Mouse (Mus musculus): ENCODE data around the gene 1110051M20Rik.

The 1110051M20Rik gene

DNA sequence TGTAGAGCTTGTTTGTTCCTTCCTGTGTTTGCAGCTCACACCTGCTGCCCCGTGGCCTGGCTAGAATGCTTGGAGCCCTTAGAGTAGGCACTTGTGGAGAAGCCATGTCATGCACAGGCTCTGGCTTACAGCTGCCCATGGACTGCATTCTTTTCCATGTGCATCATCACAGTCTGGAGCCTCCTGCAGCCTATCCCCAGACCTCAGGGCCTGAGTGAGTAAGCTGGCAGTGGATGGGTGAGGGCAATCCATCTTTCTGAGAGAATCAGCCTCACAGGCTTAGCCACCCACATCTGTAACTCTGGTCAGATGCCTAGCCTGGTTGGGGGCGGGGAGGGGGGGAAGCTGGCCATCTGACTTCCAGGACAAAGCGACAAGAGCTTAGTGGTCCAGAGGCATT, 145.3 kb downstream of the 1110051M20Rik start:
- no peak for DNase-seq

DNA sequence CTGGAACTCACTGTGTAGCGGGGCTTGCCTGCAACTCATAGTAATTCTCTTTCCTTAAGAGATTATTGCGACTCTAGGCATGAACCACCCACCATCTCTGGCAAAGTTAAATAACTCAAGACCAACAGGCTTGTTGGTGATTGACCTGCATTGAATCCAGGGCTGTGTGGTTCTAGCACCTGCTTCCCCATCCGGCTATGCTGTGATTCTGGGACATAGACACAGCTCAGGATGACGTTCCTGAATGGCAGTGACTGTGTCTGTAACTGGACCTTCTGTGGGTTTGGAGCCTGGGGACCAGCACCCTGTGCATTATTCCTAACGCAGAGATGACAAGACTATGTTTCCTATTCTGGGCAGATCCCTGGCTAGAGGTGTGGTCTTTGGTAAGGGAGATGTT, 148.6 kb downstream of the 1110051M20Rik start:
- DNase-seq: no peak

DNA sequence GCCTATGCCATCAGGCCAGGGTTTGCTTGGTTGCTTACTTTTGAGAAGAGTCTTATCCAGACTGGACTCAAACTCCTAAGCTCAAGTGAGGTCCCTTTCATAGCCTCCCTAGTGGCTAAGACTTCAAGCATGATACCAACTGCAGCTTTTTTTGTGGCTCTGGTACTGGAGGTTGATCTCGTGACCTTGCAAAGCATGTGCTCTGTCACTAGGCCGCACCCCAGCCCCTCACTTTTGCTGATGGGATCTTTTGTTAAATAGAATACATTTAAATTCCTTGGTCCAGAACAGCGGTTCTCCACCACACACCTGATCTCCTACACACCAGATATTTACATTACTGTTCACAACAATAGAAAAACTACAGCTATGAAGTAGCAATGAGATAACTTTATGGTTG, 150.3 kb downstream of the 1110051M20Rik start:
- DNase-seq: no peak

DNA sequence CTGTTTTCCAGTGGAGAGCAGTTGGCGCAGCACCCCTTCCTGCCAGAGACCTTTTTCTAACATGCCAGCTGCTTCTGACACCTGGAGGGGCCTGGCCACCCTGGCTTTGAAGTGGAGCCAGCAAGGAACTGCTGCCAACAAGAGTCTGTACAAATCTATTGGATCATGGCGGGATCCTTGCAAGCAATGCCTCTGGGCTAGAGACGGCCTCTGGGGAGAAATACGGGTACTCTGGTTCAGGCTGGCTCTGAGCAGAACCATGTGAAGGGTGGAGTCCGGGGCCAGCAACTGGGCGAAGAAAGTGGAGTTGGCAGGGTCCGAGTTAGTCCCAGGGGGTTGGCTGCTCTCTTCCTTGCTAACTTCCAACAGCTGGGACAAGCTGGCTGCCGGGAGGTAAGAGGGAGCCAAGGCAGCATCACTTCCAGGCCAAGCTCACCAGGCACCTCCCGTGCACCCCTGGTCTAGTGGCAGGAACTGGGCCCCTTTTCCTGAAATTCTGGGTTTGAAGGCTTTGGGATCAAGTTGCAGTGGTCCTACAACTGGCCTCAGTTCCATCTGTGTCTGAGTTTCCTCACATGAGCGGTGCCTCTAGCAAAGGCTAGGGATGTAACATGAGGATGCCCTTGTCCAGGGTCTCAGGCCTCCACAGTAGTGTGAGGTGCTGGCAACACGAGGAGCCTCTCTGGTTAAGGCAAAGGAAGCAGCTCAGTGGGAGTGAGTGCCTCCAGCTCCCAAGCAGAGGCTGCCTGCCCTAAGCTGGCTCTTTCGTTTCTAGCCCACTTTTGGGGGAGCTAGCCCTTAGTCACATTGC, 153.1 kb downstream of the 1110051M20Rik start:
- DNase-seq: peak; percentile 14

DNA sequence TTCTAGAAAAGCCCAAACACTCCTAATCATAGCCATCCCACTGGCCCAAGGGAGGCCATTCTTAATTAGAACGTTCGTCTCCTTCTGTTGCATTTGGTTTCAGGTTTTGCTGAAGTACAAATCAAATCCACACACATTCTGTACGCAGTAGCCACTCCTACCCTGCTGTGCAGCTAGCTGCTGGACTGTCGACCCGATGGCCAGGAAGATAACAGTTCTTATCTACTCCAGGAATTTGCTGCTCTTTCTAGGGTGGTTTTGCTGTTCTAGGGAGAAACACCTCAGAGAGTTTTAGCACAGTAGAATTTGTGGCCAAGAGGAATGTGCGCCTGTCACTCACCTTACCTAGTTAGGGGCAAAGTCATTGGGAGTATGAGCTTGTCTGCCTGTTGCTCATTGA, 156.9 kb downstream of the 1110051M20Rik start:
- no peak for DNase-seq

DNA sequence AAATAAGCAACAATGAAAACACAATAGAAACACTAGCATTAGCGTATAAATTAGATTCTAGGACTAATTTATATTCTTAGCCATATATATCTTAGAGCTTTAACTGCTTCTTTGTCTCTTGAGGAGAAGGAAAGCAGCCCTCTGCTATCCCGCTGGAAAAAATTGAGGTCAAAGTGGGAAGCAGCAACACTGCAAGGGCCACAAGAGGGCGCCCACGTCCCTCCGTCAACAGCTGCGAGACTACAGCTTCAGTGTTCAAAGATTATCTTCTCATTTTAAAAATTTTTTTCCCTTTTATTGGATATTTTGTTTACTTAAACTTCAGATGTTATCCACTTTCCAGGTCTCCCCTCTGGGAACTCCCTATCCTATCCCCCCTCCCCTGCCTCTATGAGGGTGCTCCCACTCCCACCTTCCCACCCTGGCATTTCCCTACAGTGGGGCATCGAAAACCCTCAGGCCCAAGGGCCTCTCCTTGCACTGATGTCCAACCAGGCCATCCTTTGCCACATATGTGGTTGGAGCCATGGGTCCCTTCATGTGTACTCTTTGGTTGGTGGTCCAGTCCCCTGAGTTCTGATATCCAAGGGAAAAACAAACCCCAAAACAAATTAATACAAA, 158.5 kb downstream of the 1110051M20Rik start:
- peak; percentile 88 for DNase-seq

DNA sequence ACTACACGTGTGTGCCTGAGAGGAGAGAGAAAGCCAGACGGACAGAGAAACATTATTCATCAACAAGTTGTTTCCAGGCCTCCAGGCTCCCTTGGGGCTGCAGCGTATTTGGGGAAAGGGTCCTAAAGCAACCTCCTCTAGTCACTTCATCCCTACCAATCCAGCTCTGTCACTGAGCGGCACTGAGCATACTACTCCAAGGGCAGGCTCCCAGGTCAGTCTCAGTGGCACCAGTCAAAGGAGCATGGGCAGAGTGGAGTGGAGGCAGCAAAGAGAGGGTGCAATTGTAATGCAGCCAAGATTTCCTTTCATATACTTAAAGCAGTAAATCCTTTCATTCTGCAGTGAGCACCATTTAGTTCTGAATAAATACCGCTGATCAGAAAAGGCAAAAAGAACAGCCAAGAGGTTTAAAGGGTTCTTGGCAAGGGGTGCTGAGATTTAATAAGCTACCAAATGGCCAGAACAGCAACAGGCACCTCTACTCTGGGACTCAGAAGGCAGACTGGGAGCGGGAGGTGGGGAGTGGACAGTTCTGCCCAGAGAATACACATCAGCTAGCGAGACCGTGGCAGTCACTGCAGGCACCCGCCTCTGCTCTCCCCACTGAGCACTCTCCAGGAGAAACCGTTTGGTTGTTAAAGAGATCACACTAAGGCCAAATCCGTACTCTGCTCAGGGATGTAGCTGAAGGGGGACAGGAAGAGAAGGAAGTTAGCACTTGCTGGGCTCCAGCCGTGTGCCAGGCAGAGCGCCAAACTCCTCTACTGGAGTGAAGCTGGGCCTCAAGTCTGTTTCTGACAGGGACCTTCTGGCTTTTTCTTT, 159.9 kb downstream of the 1110051M20Rik start:
- peak; percentile 85 for DNase-seq

DNA sequence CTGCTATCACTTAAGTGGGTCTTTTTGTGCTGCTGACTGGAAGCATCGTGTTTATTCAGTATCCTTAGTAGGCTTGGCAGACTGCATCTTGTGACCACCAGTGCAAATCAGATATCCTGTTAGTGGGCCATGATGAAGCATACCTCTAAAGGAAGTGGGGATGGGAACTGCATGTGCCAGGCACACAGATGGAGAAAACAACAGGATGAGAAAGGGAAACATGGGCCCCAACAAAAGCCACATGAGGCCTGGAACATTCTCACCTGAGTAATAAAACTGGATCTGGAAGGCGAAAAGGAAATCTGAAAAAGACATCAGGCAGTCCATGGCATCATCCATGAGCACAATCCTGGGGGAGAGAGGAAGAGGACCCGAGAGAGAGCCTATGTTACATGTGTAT, 160.5 kb downstream of the 1110051M20Rik start:
- DNase-seq: peak; percentile 66

DNA sequence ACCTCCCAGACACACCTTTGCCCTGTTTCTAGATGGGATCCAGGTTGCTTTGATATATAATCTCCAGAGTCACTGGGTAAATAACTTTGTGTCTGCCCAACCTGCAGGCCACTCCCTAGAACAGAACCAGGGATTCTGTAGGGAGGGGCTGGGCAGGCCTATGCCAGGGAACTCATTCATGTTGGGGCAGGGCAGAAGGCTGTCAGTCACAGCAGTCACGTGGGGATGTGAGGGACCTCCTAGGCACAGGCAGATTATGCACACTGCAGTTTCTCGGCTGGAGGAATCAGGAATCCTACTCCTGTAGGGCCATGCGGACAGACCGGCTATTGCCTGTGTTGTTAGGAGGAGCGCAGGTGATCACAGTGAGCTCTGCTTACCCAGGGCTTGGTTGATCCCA, 163.1 kb downstream of the 1110051M20Rik start:
- DNase-seq: peak; percentile 26

DNA sequence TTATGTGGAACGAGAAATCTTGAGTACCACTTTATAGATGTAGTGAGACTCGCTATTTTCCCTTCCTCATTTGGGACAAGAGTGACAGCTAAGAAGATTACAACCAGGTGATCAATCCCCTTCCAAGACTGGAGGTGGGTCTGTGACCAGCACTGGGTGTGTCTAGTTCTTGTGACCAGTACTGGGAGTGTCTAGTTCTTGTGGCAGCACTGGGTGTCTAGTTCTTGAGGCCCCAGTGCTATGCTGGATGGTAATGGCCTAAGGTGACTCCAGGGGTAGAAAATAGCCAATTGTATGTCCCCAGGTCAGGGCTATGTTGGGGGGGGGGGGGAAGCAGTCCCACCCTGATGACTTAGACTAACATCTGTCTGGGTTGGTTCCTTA, 165.1 kb downstream of the 1110051M20Rik start:
- DNase-seq: no peak

DNA sequence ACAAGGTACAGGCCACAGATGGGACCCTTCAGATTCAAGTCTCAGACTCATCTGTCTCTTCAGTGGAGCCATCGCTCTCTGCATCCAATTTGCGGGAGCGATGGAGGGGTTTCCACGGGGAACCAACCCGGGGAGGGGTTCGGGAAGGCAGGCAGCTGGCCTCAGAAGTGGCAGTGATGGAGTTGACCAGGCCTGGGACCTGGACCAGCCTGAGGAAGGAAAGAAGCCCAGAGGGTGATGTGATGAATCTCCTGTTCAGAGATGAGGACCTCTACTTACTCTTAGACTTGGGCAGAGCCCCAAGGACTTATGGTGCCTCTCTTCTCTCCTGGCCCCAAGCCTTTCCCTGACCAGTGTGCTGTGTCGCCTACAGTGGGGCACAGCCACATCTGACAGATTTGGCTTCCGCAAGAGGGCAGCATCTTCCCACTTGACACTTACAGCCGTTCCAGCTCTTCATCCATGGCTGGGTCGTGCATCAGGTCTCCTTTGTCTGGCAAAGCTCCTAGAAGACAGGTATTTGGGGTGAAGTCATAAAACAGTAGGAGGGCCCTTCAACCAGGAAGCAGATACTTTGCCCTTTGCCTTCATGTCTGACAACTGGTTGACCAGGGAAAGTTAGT, 165.6 kb downstream of the 1110051M20Rik start:
- DNase-seq: peak; percentile 72

DNA sequence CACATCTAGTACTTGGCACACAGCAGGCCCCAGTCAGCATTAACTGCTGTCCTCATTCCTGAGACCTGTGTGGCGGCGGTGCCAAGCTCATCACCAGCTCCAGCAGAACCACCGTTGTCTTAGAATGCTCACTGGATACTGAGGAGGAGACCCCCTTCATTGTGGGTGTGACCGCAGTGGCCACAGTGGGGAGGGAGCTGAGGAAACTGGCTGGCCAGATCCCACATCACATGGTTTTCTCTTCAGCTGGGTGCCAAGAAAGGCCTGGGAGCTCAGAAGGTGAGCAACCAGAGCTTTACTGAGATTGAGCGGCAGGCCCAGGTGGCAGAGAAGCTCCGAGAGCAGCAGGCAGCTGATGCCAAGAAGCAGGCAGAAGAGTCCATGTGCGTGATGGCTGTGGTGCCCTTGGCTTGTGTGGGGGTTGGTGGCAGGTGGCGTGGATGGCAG, 174.8 kb downstream of the 1110051M20Rik start:
- DNase-seq: peak; percentile 84

DNA sequence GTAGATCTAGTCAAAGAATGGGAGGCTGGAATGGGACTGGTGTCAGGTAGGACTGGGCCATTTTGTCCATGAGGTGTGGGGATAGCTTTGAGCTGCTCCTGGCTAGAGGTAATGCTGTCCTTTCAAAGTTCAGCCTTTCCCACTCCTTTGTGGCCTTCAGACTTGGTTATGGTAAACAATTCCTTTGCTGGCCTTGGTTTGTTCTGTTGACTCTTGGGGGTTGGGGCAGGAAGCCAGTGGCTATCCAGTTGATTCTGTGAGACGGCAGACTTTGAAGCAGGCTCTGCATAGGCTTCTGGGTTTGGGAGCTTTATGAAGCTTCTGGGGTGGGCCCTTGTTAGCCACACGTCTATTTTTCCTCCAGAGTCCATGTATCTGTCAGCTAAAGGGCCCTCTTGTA, 175.8 kb downstream of the 1110051M20Rik start:
- no peak for DNase-seq

DNA sequence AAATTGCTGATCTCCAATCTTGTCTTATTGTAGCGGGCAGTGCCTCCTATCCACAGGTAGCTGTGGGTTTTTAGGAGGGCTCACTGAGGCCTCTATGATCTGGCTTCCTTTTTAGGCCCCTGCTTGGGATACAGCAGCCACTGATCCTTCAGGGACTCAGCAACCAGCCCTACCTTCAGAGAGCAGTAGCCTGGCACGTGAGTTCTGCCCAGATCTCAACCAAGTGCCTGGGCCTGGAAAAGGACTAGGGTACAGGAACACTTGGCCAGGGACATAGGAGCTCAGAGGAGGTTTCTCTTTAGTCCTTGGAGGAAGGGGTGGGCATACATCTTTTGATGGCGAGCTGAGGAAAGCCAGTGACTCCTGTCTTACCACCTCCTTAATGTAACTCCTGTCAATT, 176.5 kb downstream of the 1110051M20Rik start:
- no peak for DNase-seq

DNA sequence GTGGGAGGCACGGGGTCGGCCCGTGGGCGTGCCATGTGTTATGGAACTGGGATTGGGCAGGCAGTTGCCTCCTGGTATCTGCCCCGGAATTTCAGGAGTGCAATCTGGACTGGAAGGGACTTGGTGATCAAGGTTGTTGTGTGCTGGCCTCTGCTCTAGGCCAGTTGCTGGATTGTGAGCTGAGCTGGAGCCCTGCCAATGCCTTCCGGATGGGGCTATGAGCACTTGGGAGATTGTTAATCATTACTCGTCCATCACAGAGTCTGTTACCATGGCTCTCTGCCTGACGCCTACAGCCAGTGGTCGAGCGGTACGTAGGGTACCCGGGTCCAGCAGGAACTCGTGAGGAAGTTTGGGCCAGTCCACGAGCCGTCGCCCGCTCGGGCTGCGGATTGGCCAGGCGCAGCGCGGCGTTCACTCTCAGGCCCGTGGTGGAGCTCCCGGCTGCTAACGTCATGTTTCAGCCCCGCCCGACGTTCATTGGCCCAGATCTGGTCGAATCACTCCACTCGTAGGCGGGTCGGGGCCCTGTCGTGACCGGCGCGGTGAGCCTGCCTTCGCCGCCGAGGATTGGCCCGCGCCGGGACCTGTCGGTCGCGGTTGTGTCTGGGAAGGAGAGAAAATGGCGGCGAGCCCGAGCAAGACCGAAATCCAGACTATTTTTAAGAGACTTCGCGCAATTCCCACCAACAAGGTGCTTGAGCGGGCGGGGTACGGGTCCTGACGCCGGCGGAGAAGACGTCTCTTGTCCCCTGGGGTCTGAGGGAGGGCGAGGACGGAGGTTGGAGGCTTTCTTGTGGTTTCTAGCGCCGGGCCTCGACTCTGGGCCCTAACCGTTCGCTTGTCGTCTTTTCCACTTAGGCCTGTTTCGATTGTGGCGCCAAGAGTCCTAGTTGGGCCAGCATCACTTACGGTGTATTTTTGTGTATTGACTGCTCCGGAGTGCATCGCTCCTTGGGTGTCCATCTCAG, 179.5 kb downstream of the 1110051M20Rik start, which contains the start of gene Arfgap2:
Arfgap2 (plus strand) TSS at position 264 of the 971 bp plus-strand sequence.
- peak; percentile 98 for DNase-seq

DNA sequence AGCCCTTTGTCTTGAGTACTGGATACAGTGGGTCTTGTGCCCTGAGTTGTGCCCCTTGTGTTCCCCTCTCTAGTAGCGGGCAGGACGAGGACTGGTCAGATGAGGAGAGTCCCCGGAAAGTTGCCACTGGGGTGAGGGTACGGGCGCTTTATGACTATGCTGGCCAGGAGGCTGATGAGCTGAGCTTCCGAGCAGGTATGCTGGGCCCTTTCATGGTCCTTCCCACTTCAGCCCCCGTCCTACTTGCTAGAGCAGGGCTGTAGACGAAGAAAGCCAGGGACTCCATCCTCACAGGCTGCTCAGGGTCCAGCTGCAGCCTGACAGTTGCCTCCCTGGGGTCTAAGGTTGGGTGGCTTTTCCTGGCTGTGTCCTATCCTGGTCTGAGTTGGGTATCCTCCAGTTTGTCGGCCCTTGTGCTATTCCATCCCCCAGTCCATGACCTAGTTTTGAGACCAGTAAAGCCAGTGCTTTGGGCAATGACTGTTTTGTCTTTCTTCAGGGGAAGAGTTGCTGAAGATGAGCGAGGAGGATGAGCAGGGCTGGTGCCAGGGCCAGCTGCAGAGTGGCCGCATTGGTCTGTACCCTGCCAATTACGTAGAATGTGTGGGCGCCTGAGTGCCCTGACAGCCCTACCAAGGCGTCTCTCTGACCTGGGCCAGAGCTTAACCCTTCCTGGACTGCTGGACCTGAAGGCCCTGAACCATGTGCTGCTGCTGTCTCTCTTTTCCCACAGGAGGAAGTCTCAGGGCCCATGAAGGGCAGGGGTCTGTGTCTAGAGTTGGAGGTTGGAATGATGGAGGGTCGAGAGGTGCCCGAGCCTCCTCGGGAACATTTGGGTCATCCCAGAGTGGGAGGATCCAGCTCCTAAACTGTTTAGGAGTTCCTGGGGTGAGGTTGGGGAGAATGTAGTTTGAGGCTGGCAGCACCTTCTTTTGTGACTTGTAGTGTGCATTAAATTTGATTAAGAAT, 180.5 kb downstream of the 1110051M20Rik start:
- DNase-seq: no peak

DNA sequence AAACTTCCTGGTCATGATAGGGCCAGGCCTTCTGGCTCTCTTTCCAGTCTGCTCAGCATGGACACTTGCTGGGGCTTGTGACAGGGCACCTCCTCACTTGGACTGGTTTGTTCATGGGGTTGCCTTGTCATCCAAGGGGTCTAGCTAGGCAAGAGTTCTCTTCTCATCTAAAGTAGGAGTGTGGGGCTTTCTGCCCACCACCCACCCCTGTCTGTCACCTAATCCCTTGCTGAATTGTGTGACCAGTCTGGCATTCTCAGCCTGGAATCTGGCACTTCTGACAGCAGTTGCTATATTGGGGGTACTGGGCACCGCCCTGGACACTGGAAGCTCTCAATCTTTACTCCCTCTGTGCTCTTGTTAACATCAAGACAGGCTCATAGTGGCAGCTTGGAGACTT, 185.0 kb downstream of the 1110051M20Rik start:
- DNase-seq: no peak

DNA sequence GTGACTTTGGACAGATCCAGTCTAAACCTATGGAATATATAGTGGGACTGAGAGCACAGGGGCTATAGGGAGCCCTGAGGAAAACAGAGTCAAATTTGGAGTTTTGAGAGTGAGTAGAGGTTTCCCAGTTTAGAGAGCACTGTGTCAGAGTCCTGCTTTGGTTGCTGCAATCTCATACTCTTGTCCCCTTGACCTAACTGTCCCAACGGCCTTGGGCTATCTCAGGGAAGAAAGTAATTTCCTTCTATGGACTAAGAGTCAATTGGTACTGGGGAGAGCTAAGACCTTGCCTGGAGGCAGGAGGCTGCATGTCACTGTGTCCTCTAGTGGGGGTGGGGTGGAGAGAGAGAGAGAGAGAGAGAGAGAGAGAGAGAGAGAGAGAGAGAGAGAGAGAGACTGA, 185.7 kb downstream of the 1110051M20Rik start:
- DNase-seq: no peak

DNA sequence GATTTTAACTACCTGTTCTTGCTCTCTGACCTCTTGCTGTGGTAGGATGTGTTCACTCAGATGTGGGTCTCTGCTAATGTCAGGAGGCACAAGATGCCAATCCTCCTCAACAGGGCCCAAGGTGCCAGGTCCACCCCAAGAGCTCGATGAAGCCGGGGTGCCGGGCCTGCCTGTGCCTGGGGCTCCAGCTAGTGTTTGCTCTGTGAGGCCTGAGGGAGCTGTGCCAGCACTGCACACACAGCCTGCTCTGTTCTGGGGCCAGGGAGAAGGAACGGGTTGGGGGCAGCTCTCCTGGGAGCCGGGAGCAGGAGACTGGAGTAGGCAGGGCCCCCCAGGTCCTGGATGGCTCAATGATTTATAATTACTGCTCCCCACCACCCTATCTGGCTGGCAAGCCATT, 186.4 kb downstream of the 1110051M20Rik start:
- peak; percentile 71 for DNase-seq

All from cerebellum, adult 9-10 months (tissue).